Mouse (Mus musculus) forebrain, embryonic 14.5 days (tissue): ENCODE results near the gene Lims1. TPM values are rescaled to one million over a fixed set of nuclear protein-coding genes. Genes with fewer than 3 reads are reported as not detected.

ENCODE experiments used
- ATAC-seq: fragments of 200-750 bp; cut with Nextera tagmentation; 2 replicates; pipeline ENCODE4 v1.8.0; 2017; ENCODE audit warnings: mild to moderate bottlenecking, moderate library complexity
- DNase-seq: peaks from one replicate; pipeline ENCODE4 v3.0.0-alpha.2; 2015; ENCODE audit warnings: low spot score
- H3K27ac ChIP-seq: fragments of 300-500 bp; sonication (generic); 2 replicates; pipeline ENCODE4 v1.5.1; 2014; ENCODE audit warnings: low read depth, mild to moderate bottlenecking, control low read depth, low read length, moderate library complexity
- H3K27me3 ChIP-seq: fragments of 300-500 bp; sonication (generic); replicated peaks from 2 replicates; pipeline ENCODE4 v1.6.1; 2014; ENCODE audit warnings: low read length, control low read depth, mixed read lengths; ENCODE audit not compliant: control insufficient read depth, insufficient read depth
- H3K36me3 ChIP-seq: fragments of 300-500 bp; sonication (generic); 2 replicates; pipeline ENCODE4 v1.6.1; 2014; ENCODE audit warnings: low read length, control low read depth; ENCODE audit not compliant: control insufficient read depth, insufficient read depth
- H3K4me1 ChIP-seq: fragments of 300-500 bp; sonication (generic); 2 replicates; pipeline ENCODE4 v1.6.1; 2014; ENCODE audit warnings: antibody characterized with exemption, low read length, control low read depth; ENCODE audit not compliant: control insufficient read depth, insufficient read depth
- H3K4me2 ChIP-seq: fragments of 300-500 bp; sonication (generic); 2 replicates; pipeline ENCODE4 v1.6.1; 2014; ENCODE audit warnings: mild to moderate bottlenecking, control low read depth, low read length
- H3K4me3 ChIP-seq: fragments of 300-500 bp; sonication (generic); 2 replicates; pipeline ENCODE4 v1.5.1; 2014; ENCODE audit warnings: low read depth, low read length, control low read depth
- H3K9ac ChIP-seq: fragments of 300-500 bp; sonication (generic); 2 replicates; pipeline ENCODE4 v1.6.1; 2014; ENCODE audit warnings: mild to moderate bottlenecking, low read length, control low read depth, moderate library complexity
- H3K9me3 ChIP-seq: fragments of 300-500 bp; sonication (generic); replicated peaks from 2 replicates; pipeline ENCODE4 v1.6.1; 2016; ENCODE audit warnings: low read length, control low read depth, mixed read lengths; ENCODE audit not compliant: control insufficient read depth
- WGBS: fragments of 180-500 bp; shearing (Covaris S2); extraction: QIAGEN DNeasy Blood & Tissue Kit; methylation state at CpG from one replicate; pipeline ENCODE4 v1.1.7; 2014; 5-methylcytosine and 5-hydroxymethylcytosine counted together
- polyA plus RNA-seq: library from polyadenylated mRNA; unstranded; fragments of >200 nt; fragmentation: Nextera tagmentation; extraction: Ambion mirVana; gene quantifications from 2 replicates; pipeline ENCODE4 v1.2.1, GENCODE M21; 2014

The Lims1 gene
- polyA plus RNA-seq, 1 experiment from 2014 or later: 68.1 TPM

DNA sequence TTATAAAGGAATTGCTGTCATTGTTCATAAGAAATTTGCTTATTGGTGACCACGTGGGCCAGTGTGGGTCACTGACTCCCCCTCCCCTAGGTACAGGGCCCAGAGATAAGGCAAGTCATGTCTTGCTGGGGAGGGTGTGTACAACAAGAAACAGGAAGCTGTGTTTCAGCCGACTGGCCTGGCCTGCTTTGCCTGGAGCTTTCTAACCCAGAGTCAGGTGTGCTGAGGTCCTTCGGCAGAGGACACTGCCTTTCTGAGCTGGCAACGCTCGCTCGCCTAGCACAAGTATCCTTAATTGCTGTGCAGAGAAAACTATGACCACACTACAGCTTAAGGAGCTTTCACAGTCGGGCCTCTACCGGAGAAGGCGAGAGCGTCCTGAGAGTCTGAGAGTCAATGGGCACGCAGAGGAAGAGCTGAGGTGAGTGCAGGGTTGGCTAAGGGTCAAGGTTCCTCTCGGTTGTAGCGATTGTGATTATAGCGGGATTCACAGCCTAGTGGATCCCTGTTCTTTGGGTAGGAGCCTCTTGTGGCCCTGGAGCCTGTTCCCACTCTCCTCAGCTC lies 48.1 kb downstream of the Lims1 start:
- Histone ChIP-seq H3K4me2 (no peak overlapping the region), H3K27me3 (no peaks in the 10 kb centered on the region), H3K4me3 (no peak overlapping the region), H3K36me3 (no peaks in the 10 kb centered on the region), H3K9me3 (no peaks in the 10 kb centered on the region), H3K9ac (no peak overlapping the region), H3K4me1 (peaks cover 16% of the 10 kb centered on the region), H3K27ac (no peak overlapping the region)
- ATAC-seq: peak; percentile 40; the same call in 1 of the 2 replicates
- WGBS: 51% methylated on average over 14 of the region's 14 CpGs
- DNase-seq: no peak

DNA sequence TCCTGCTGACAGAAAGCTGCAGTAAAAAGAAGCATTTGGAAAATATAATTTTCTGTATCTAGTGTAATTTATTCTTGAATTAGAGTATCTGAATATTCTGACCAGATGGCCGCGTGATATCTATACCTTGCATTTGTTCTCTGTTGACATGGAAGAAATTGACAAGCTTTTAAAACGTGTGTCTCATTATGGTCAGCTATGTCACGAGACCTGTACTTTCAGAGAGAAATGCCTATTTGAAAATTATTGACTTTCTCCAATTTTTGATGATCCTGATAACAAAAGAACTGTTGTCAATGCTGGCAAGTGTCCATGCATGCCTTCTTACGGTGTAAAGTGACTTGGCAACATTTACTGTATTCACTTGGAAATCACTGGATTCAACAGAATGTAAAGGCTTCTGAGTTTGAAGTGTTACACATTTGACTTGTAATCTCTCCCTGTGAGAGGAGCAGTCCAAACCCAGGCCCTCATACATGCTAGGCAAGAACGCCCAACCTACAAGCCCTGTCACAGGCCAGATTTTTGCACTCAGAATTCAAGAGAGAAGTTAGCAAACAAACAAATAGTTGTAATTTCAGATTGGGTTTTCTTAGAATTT lies 49.3 kb downstream of the Lims1 start:
- no peak overlapping the region for H3K4me2 ChIP-seq
- no peak overlapping the region for H3K9ac ChIP-seq
- H3K4me1 ChIP-seq: peaks cover 16% of the 10 kb centered on the region
- H3K9me3 ChIP-seq: no peaks in the 10 kb centered on the region
- H3K27me3 ChIP-seq: no peaks in the 10 kb centered on the region
- DNase-seq (peak; percentile 58), ATAC-seq (peak; percentile 45; the same call in 1 of the 2 replicates)
- H3K36me3 ChIP-seq: no peaks in the 10 kb centered on the region
- no peak overlapping the region for H3K27ac ChIP-seq
- no peak overlapping the region for H3K4me3 ChIP-seq
- WGBS: 58% methylated on average over 6 of the region's 6 CpGs

GRCm38 (mm10) chr10:58373829-58374228 lies 50.6 kb downstream of the Lims1 start:
- peaks cover 12% of the 10 kb centered on the region for H3K4me1 ChIP-seq
- no peak overlapping the region for H3K4me2 ChIP-seq
- H3K4me3 ChIP-seq: no peak overlapping the region
- no peaks in the 10 kb centered on the region for H3K27me3 ChIP-seq
- ATAC-seq (no peak), DNase-seq (no peak)
- no peak overlapping the region for H3K9ac ChIP-seq
- H3K9me3 ChIP-seq: no peaks in the 10 kb centered on the region
- no peaks in the 10 kb centered on the region for H3K36me3 ChIP-seq
- no peak overlapping the region for H3K27ac ChIP-seq

GRCm38 (mm10) chr10:58377592-58378197 lies 54.4 kb downstream of the Lims1 start:
- Histone ChIP-seq H3K4me2 (no peak overlapping the region), H3K4me1 (peaks cover 7% of the 10 kb centered on the region), H3K27me3 (no peaks in the 10 kb centered on the region), H3K27ac (no peak overlapping the region), H3K4me3 (no peak overlapping the region), H3K9me3 (no peaks in the 10 kb centered on the region), H3K9ac (no peak overlapping the region), H3K36me3 (no peaks in the 10 kb centered on the region)
- DNase-seq (peak; percentile 68), ATAC-seq (peak; percentile 68)
- WGBS: 41% methylated on average over 4 of the region's 4 CpGs

DNA sequence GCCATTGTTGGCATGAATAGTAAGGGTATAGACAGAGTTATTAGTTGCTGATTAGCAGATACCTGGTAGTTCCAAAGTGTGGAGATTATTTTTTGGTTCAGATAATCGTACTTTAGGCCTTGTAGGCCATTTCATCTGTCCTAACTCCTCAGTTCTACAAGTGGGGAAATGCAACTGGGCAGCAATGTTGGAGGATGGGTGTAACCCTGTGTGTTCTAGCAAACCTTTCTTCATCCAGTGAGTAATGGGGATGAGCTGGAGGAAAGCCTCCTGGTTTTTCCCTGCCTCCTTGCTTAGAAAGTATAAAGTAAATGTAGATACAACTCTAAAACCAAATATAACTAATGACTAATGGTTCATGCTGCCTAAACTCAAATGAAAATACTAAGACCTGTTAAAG lies 55.1 kb downstream of the Lims1 start:
- 69% methylated on average over 1 of the region's 1 CpGs for WGBS
- H3K27ac ChIP-seq: no peak overlapping the region

DNA sequence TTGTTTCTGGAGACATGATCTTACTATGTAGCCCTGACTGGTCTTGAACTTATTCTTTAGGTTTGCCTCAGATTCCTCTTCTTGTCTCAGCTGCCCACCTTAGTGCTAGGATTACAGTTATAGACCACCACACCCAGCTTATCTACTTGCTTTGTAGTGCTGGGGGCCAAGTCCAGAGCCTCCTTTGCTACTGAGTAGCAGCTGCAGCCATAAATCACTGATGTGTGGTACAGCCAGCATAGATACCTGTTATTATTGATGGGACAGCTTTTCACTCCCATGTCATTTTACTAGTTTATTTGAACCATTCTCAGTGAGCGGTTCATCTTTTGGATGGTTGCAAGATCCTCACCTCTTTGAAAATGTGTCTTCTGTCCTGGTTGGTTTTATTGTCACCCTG lies 56.4 kb downstream of the Lims1 start:
- Histone ChIP-seq H3K4me3 (no peak overlapping the region), H3K9ac (no peak overlapping the region), H3K27me3 (no peaks in the 10 kb centered on the region), H3K9me3 (no peaks in the 10 kb centered on the region), H3K36me3 (no peaks in the 10 kb centered on the region), H3K27ac (no peak overlapping the region), H3K4me1 (peaks cover 26% of the 10 kb centered on the region), H3K4me2 (no peak overlapping the region)
- DNase-seq (no peak), ATAC-seq (no peak)
- WGBS: 100% methylated on average over 1 of the region's 1 CpGs

More for the DNA sequence above, 55.1 kb downstream of the Lims1 start:
- no peaks in the 10 kb centered on the region for H3K27me3 ChIP-seq
- DNase-seq (no peak), ATAC-seq (no peak)
- no peaks in the 10 kb centered on the region for H3K9me3 ChIP-seq
- no peak overlapping the region for H3K9ac ChIP-seq
- H3K4me2 ChIP-seq: no peak overlapping the region
- H3K4me1 ChIP-seq: peaks cover 12% of the 10 kb centered on the region
- no peak overlapping the region for H3K4me3 ChIP-seq
- H3K36me3 ChIP-seq: no peaks in the 10 kb centered on the region

GRCm38 (mm10) chr10:58381904-58382303 lies 58.6 kb downstream of the Lims1 start:
- no peaks in the 10 kb centered on the region for H3K36me3 ChIP-seq
- H3K4me2 ChIP-seq: no peak overlapping the region
- ATAC-seq: no peak
- H3K4me1 ChIP-seq: peaks cover 31% of the 10 kb centered on the region
- no peaks in the 10 kb centered on the region for H3K9me3 ChIP-seq
- DNase-seq: no peak
- no peak overlapping the region for H3K4me3 ChIP-seq
- H3K27ac ChIP-seq: no peak overlapping the region
- H3K27me3 ChIP-seq: no peaks in the 10 kb centered on the region
- no peak overlapping the region for H3K9ac ChIP-seq
- 95% methylated on average over 1 of the region's 1 CpGs for WGBS

DNA sequence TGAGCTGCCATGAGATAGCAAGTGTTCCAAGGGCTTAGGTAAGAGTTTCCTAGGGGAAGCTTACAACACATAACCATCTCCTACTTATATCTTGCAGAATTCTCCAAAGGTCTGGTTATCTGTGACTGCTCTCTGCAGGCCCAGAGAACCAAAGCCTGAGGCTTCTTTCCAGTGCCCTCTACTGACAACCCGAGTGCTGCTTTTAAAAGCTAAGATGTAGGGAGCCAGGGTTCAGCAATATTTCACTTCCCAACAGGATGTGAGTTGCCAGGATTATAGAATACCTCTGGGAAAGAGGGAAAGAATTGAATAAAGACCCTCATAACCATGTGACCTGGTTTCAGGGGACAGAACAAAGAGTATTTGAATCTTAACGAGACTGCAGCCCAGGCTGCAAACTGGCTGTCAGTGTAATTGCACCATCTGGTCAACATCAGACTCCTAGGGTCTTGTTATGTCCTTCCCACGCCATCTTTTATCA lies 59.4 kb downstream of the Lims1 start:
- peak overlapping the region; percentile 78 for H3K27ac ChIP-seq
- H3K9ac ChIP-seq: 0 out of 2 replicates have a peak overlapping the region, but pooled peaks have one; percentile 8
- H3K4me2 ChIP-seq: peak overlapping the region; percentile 19; the same call in 1 of the 2 replicates
- ATAC-seq (peak; percentile 81), DNase-seq (peak; percentile 76)
- H3K36me3 ChIP-seq: no peaks in the 10 kb centered on the region
- 3% methylated on average over 3 of the region's 3 CpGs for WGBS
- no peaks in the 10 kb centered on the region for H3K27me3 ChIP-seq
- H3K4me1 ChIP-seq: peaks cover 31% of the 10 kb centered on the region
- no peaks in the 10 kb centered on the region for H3K9me3 ChIP-seq
- H3K4me3 ChIP-seq: no peak overlapping the region

DNA sequence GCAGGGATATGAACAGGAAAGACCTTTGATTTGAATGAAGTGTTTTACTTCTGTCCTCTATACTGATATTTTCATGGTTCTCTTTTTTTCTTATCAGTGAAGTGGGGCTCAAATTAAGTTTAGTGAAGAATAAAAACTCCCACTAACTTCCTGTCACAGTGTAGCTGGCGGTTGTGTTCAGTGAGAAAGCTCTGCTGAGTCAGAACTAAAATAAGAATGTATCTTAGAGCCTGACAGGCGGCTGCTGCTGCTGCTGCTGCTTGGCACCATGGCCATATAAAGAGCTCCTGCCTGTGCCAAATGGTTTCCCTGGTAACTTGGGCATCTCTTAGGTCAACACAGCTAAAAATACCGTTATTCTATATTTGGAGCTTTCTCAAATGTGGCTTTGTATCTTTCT lies 60.0 kb downstream of the Lims1 start:
- Histone ChIP-seq H3K36me3 (no peaks in the 10 kb centered on the region), H3K27me3 (no peaks in the 10 kb centered on the region), H3K9me3 (no peaks in the 10 kb centered on the region), H3K9ac (no peak overlapping the region; the same call in 1 of the 2 replicates), H3K4me2 (peak overlapping the region; percentile 19; the same call in 1 of the 2 replicates), H3K4me3 (no peak overlapping the region), H3K4me1 (peaks cover 31% of the 10 kb centered on the region), H3K27ac (peak overlapping the region; percentile 78)
- ATAC-seq (peak; percentile 81), DNase-seq (peak; percentile 83)
- 5% methylated on average over 3 of the region's 3 CpGs for WGBS
